Mouse (Mus musculus) ES-E14 (cell line): ENCODE measurements around the gene Fgr. TPM values are rescaled to one million over a fixed set of nuclear protein-coding genes. Genes with fewer than 3 reads are reported as not detected.

Experiments
- DNase-seq: peaks from one replicate; pipeline ENCODE4 v3.0.0-alpha.2; 2013; ENCODE audit warnings: low read depth, low spot score
- H3K27ac ChIP-seq: 2 replicates; pipeline ENCODE4 v1.5.1; 2012; ENCODE audit warnings: low read depth, mild to moderate bottlenecking, low read length, moderate library complexity, mixed read lengths; ENCODE audit not compliant: poor library complexity, insufficient read depth, severe bottlenecking
- H3K36me3 ChIP-seq: 2 replicates; pipeline ENCODE4 v1.6.1; 2012; ENCODE audit warnings: mild to moderate bottlenecking, low read length, moderate library complexity, mixed read lengths; ENCODE audit not compliant: control insufficient read depth, poor library complexity, insufficient read depth, severe bottlenecking
- H3K4me1 ChIP-seq, 2 experiments: fragments of 150-350 bp in 1 of 2; sonication (generic) in 1 of 2; 2 replicates each; pipeline ENCODE4 v1.6.1; 2012; ENCODE audit warnings: low read length in 2 of 2, mild to moderate bottlenecking in 1 of 2, mixed read lengths in 1 of 2; ENCODE audit not compliant: control insufficient read depth in 2 of 2, insufficient read depth in 2 of 2, poor library complexity in 1 of 2
- H3K4me3 ChIP-seq, 2 experiments: fragments of 150-350 bp in 1 of 2; sonication (generic) in 1 of 2; 2 replicates each; pipeline ENCODE4 v1.5.1; 2012; ENCODE audit warnings: low read length in 2 of 2, low read depth in 1 of 2, mild to moderate bottlenecking in 1 of 2, mixed read lengths in 1 of 2; ENCODE audit not compliant: insufficient read depth in 1 of 2, poor library complexity in 1 of 2, severe bottlenecking in 1 of 2
- H3K9ac ChIP-seq: 2 replicates; pipeline ENCODE4 v1.6.1; 2012; ENCODE audit warnings: low read depth, mild to moderate bottlenecking, low read length, mixed read lengths; ENCODE audit not compliant: poor library complexity, insufficient read depth, severe bottlenecking
- H3K9me3 ChIP-seq: fragments of 150-350 bp; sonication (generic); 2 replicates; pipeline ENCODE4 v1.6.1; 2012; ENCODE audit warnings: low read depth, mild to moderate bottlenecking, low read length; ENCODE audit not compliant: control insufficient read depth, insufficient read depth
- CHD2 ChIP-seq: IDR thresholded peaks from 2 replicates; pipeline ENCODE4 v1.6.1; 2014; ENCODE audit warnings: mild to moderate bottlenecking, low read depth, low read length, inconsistent platforms
- HCFC1 ChIP-seq: IDR thresholded peaks from 2 replicates; pipeline ENCODE4 v1.6.1; 2012; ENCODE audit warnings: low read length, inconsistent platforms, borderline replicate concordance; ENCODE audit not compliant: insufficient read depth
- MAFK ChIP-seq: IDR thresholded peaks from 2 replicates; pipeline ENCODE4 v1.6.1; 2014; ENCODE audit warnings: mild to moderate bottlenecking, low read depth, low read length, inconsistent platforms; ENCODE audit not compliant: insufficient read depth
- ZC3H11A ChIP-seq: IDR thresholded peaks from 2 replicates; pipeline ENCODE4 v1.6.1; 2012; ENCODE audit warnings: low read depth, mild to moderate bottlenecking, inconsistent platforms, low read length, borderline replicate concordance
- ZNF384 ChIP-seq: IDR thresholded peaks from 2 replicates; pipeline ENCODE4 v1.6.1; 2012; ENCODE audit warnings: low read depth, low read length, inconsistent platforms
- in situ Hi-C, 2 experiments: fragments of 600-800 bp; cut with MboI; formaldehyde crosslinking; loops; one replicate each; pipeline ENCODE4 v1.15.1; 2025; ENCODE audit warnings: low sequenced_read_pairs in 2 of 2, inconsistent platforms in 1 of 2; ENCODE audit not compliant: unreplicated experiment in 2 of 2
- total RNA-seq: library from RNA; depleted of rRNA; stranded (reverse); fragments of 300-350 nt; gene quantifications from 2 replicates; pipeline ENCODE4 v1.2.3, GENCODE M21; 2012

Fgr gene
- total RNA-seq, 1 experiment, result 1.8 TPM

DNA sequence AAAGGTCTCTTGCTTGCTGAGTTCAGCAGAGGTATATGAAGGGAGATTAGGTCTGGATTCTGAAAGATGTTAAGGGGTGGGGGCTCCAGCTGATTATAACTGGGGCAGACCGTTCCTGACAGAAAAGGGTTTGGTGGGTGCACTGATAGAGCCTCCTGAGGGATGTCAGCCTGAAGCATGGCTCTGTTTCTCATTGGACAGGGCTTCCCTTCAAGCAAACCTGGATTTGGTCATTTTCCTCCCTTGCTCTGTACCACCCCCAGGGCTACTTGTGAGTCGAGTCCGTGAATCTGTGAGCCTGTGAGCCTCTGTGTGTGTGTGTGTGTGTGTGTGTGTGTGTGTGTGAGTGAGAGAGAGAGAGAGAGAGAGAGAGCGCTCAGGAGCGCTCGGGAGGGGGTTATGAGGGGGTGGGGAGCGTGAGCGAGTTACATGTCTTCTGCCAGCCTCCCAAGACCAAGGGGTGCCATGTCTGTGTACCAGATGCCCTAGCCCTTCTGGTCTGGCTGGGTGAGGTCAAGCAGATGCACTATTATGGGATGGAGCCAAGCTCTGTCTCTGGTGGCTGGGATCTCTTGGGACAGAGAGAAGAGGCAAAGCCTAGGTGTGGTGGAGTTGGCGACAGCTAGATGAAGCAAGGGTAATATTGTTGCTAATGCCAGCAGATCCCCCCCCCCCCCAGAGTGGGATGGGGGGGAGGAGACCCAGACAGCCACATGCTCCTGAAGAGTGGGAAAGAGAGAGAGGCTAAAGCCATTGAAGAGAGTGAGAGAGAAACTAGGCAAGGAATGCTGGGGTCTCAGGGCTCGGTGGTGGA is 41.2 kb downstream of the Fgr start:
- DNase-seq, result no peak
- Histone ChIP-seq H3K9me3 (no peaks in the 10 kb centered on the region), H3K9ac (no peak overlapping the region), H3K4me3 (no peak overlapping the region), H3K36me3 (peaks cover 2% of the 10 kb centered on the region; the same call in 1 of the 2 replicates), H3K4me1 (peaks cover 4 to 35% of the 10 kb centered on the region in 2 experiments; a peak in 3 of 4 replicates), H3K27ac (no peak overlapping the region)
- TF ChIP-seq MAFK (no peak), HCFC1 (no peak), ZNF384 (no peak), CHD2 (no peak), ZC3H11A (no peak)
- in situ Hi-C loops, result loop anchor here in 1 of 2 experiments (25.0 kb wide), 1 partner anchor 272 kb away; the partner anchor contains the start of gene Tmem222

DNA sequence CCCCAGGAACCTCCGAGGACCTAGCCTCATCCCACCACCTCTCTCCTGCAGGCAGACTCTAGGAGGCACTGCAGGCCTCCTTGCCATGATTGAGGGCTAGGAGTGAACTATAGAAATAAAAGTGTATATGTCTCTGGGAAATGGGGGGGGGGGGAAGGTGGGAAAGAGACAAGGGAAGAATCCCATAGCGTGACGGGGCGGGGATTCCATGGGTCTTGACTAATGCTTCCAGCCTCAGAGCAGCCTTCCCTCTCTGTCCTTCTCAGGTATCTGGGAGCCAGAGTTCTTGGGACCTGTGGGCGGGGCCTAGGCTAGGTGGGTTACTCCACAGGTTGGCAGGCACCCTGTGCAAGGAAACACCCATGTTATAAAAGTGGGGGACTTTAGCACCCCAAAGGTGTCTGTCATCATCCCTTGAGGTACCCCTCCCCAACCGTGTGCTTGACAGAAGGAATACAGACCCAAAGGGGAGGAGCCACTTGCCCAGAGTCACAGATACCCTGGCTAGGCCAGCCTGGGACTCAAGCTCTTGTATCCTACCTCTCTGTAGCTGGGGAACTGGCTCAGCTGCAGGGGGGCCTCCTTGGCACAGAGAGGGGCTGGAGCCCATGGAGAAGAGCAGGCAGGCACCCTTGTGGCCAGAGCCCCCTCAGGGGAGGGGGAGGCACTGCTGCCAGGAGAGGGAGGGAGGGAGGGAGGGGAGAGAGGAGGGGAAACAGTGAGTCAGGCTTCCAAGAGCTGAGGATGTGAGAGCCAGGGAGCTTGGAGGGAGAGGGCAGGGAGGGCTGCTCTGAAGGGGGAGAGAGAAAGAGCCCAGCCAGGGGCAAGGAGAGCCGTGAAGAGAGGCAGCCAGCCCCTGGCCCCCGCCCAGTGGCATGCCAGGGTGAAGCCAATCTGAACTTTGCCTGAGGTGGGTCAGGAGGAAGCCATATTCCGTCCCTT is 42.1 kb downstream of the Fgr start:
- Histone ChIP-seq H3K4me3 (no peak overlapping the region), H3K36me3 (peaks cover 2% of the 10 kb centered on the region; the same call in 1 of the 2 replicates), H3K9me3 (no peaks in the 10 kb centered on the region), H3K27ac (no peak overlapping the region), H3K4me1 (peaks cover 10 to 39% of the 10 kb centered on the region in 2 experiments), H3K9ac (no peak overlapping the region)
- TF ChIP-seq MAFK (no peak), HCFC1 (no peak), ZC3H11A (no peak), CHD2 (no peak), ZNF384 (no peak)
- in situ Hi-C loops, result loop anchor here in 1 of 2 experiments (25.0 kb wide), 1 partner anchor 271 kb away; the partner anchor contains the start of gene Tmem222
- DNase-seq, result no peak

DNA sequence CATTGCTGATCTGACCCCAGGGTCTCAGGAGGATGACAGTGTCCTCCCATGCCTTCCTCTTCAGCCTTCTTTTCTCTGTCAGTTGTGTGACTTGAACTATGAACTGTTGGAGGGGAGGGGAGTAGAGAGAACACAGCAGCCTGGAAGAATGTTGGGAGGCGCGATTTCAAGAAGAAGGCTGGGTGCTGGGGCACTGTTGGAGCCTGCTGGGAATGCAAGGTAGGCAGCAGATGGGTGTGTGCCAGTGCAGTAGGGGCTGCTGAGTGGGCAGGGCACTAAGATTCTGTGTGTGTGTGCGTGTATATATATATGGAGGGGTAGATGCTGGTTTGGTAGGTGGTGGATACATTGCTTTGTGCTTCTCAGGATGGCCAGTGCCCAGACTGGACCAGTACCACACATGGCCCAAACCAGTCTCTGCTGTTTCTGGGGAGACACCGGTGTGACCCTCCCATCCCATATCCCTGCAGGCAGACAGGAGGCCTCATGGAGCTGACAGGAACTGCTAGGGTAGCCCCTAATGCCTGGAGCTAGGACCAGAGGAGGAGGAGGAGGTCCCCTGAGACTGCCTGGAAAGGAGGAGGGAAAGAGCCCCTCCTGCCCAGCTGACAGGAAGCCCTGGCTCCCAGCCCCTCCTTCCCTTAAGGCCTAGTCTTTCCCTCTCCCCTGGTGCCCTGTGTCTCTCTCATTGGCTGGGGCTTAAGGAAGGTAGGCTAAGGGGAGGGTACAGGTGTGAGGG is 43.0 kb downstream of the Fgr start:
- peaks cover 2% of the 10 kb centered on the region; the same call in 1 of the 2 replicates for H3K36me3 ChIP-seq
- H3K4me1 ChIP-seq, result peaks cover 15 to 43% of the 10 kb centered on the region in 2 experiments
- no peak overlapping the region for H3K4me3 ChIP-seq
- no peak overlapping the region for H3K27ac ChIP-seq
- in situ Hi-C loops, result loop anchor here in 1 of 2 experiments (25.0 kb wide), 1 partner anchor 270 kb away; the partner anchor contains the start of gene Tmem222
- H3K9ac ChIP-seq, result no peak overlapping the region
- TF ChIP-seq ZNF384 (no peak), CHD2 (no peak), ZC3H11A (no peak), HCFC1 (no peak), MAFK (no peak)
- no peaks in the 10 kb centered on the region for H3K9me3 ChIP-seq
- no peak for DNase-seq
